Mouse (Mus musculus) C2C12 (cell line): ENCODE measurements around the gene Hinfp.

Experiments used
- CTCF ChIP-seq: IDR thresholded peaks from one replicate; pipeline ENCODE4 v1.5.1; 2011; ENCODE audit not compliant: control insufficient read depth, insufficient read depth, insufficient read length
- MAX ChIP-seq: IDR thresholded peaks from one replicate; pipeline ENCODE4 v1.6.1; 2011; ENCODE audit warnings: mild to moderate bottlenecking, control low read depth
- USF1 ChIP-seq: IDR thresholded peaks from one replicate; pipeline ENCODE4 v1.6.1; 2011; ENCODE audit warnings: low read depth, mild to moderate bottlenecking, control low read depth, moderate library complexity

DNA sequence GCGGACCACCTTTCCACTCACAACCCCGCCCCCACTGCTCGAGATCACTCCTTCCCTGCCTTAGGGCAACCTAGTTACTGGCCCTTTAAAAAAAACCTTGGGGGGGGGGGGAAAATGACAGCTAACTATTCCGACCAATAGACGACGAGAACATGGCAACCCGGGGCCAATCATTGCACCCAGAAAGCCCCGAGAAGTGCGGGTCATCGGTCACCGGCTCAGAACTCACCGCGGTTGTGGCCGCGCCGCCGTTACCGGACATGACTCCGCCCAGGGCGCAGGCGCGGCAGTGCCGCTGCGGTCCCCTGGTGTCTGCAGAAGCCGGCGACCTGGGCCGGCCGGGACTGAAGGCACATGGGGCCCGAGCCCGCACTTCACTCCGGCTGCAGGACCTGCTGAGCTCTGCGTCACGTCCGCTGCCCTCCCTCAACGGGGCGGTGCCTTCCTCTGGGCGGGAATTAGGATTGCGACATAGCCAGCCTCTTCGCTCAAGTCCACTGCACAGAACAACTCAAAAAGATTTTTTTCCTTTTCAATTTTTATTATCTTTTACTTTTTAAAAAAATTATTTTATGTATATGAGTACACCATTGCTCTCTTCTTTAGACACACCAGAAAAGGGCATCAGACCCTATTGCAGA, 38.4 kb upstream of the Hinfp start, which contains the start of gene Hmbs:
- TF ChIP-seq CTCF: no peak
- peak; percentile 13 for TF ChIP-seq MAX
- no peak for TF ChIP-seq USF1
